Mouse (Mus musculus): ENCODE measurements around the gene Gm11444.

The Gm11444 gene

DNA sequence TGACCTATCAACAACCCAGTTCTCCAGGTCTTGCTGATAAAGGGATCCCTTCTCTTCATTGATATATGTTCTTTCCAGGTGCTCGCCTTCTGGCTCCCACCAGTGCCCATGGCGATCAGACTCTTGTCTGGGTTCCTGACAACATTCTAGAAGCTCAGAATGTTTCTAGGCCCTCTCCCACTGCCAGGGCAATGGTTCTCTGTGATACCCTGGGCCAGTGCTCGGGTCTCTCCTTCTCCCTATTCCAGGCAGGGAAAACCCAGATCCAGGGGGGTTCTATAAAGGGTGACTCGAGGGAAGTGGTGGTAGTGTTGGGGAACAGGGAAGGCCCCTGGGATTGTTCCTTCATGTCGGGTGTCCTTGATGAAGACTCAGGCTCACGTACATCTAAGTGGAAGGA is at the start of gene Gm11444:
TSS of gene Gm11444 (minus strand) at position 101 of the 400 bp plus-strand sequence.
- no peak for DNase-seq (ENCODE audit: low spot score)

DNA sequence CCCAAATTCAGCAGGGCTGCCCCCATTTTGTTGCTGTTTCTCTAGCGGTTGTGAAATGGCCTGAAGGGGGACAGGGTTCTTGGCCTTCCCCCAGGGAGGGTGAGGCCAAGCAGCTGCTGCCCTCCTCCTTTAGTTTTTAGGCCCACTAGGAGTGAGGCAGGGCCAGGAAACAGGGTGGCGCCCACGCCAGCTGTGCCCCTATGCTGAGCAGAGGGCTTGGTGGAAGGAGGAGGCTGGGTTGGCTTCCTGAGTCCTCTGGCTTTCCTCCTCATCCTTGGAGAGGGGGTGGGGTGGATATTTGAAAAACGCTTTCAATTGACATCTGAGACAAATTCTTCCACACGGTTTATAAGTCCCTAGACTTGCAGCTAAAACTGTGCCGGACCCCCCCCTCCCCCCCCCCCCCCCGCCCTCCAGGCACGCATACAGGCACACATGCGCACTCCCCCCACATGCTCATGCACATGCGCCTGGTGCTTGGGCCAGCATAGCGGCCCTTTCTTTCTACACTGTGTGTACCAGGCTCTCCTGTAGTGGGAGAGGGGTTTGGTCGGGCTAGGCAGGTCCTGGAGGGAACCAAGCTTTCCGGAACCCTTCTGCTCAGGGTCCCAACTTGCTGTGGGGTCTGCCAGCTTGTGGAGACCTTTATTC is 46.3 kb upstream of the Gm11444 start:
- no peak for DNase-seq (ENCODE audit: low spot score)

GRCm38 (mm10) chr11:85894731-85895545 is 44.8 kb upstream of the Gm11444 start:
- peak; percentile 25 for DNase-seq (ENCODE audit: low spot score)

GRCm38 (mm10) chr11:85894136-85894530 is 44.0 kb upstream of the Gm11444 start:
- no peak for DNase-seq (ENCODE audit: low spot score)

DNA sequence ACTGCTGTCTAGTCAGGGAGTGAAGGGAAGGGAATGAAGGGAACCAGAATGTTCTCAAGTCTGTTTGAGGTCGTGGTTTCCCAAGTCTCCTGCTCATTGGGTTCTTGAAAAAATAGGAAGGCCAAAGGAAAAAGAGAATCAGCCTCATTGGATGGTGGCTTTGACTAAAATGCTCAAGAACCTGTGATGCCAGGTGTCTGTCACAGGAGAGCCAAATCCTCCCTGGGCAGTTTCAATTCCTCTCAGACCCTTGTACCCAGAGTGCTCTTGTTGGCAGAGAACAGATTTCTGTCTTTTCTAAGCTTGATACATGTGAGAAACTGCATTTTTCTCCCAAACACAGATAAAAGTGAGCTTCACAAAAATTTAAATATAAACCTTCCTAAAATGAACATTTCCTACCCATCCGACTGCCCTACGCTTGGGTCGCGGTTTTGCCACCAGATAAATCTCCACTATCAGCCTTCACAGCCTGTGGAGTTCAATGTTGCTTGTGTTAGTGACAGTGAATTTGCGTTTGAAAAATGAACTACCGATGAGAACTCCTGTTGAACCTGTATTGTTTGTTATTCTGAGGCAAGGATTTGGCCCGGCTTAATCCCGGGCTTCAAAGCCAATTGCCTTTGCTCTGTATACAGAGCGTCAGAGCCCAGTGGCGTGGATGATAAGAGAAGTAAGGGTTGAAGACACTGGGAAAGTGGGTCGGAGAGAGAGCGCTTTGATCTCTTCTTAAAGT is 43.4 kb upstream of the Gm11444 start:
- no peak for DNase-seq (ENCODE audit: low spot score)

DNA sequence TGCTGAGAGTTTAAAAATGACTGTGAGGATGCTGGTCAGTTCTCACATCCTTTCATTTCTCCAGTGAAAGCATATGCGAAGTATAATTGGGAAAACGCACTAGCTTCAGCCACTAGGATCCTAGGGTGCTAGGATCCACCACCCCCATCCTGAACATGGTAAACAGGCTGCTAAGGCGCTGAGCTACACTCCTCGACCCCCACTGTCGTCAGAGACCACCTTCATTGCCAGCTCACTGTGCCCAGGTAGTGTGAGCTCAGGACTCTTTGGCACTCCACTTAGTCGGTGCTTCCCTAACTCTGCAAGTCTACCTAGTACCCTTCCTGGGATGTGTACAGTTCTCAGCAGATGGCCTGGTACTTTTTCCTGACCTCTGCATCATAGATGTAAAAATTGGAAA is 42.6 kb upstream of the Gm11444 start:
- DNase-seq (ENCODE audit: low spot score), result no peak

DNA sequence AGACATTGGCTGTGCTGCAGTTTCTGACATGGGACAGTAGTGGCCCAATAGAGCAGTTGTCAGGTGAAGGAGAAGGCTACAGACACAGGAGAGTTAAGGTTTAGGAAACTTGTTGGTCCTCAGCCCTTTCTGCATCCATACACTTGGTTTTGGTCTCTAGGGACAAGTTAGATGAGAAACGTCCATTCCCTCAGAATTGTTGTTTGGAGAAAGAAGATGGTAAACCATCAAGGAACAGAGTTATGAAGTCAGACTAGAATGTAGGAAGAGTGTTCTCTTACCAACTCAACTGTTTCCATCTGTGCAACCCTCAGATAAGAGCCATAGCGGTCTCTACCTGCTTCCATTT is 41.5 kb upstream of the Gm11444 start:
- DNase-seq (ENCODE audit: low spot score), result no peak

GRCm38 (mm10) chr11:85891010-85891691 is 41.0 kb upstream of the Gm11444 start:
- no peak for DNase-seq (ENCODE audit: low spot score)

DNA sequence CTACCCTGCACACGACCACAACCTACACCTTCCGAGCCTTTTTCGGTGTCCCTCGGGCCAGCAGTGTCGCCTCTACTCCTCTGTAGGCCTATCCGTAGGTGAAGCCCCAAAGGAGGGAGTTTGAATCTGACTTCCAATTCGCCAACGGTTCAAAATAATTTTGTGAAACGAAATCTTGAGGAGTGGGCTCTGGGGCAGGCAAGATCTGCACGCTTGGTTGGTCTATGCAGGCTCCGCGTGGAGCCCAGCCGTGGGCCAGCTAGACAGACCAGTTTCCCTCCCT is 40.4 kb upstream of the Gm11444 start:
- no peak for DNase-seq (ENCODE audit: low spot score)

DNA sequence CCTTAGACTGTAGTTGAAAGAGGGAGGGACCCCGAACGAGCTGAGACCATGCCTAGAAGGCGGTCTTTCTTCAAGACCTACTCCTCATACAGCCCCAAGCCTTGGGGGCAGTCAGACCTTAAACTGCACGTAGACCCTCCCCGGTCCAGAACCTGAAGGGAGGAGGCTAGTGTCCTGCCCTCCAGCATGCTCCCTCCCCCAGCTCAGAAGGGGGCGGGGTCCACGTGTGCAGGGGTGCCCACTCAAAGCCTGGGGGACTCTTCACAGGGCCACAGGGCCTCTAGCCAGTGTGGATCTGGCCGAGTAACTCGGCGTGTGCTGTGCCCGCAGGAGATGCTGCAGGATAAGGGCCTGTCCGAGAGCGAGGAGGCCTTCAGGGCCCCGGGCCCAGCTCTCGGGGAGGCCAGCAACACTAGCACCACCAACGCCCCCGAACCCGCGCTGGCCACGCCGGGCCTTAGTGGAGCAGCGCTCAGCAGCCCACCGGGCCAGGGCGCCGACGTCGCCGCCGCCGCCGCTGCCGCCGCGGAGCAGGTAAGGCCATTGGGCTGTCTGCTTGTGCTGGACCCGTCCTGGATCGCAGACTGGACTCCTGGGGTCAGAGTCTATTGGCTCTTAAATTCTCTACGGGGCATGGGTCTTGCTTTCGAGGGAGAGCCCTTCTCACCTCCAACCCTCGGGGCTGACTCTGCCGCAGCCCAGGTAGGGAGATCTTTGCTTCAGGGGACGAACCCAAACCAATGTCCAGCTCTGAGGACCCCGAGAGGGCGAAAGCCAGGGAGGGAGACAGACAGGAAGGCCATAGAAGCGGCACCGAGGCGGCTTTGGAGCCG is 39.8 kb upstream of the Gm11444 start:
- no peak for DNase-seq (ENCODE audit: low spot score)

DNA sequence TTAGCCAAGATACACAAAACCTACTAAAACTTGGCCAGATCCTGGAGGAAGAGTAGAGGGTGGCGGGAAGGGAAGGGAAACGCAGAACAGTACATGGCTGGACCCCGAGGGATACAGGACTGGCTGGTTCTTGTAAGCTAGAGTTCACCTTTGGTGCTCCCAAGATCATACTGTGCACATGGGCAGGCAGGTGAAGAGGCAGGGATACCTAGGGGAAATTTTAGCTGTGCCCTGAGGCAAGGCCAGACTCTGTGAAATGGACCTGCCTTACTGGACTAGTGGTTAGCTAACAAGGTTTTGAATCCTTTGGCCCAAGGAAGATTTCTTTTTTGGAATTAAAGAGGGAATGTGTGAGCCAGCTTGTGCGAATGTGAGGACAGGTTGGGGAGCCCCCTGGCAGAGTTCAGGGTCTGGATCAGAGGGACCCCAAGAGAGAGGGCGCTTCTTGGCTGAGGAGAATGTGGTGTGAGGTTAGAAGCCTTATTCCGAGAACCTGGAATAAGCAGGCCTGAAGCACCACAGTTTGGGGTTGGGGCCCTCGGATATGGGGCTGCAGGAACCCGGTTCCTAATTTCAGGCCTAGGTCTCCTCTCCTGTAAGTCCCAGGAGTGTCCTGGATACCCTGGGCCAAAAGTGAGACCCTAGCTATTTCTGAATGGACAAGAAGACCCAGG is 39.1 kb upstream of the Gm11444 start:
- no peak for DNase-seq (ENCODE audit: low spot score)

- no peak for DNase-seq (ENCODE audit: low spot score)
These were observed 38.4 kb upstream of the Gm11444 start for GRCm38 (mm10) chr11:85888451-85888961.

DNA sequence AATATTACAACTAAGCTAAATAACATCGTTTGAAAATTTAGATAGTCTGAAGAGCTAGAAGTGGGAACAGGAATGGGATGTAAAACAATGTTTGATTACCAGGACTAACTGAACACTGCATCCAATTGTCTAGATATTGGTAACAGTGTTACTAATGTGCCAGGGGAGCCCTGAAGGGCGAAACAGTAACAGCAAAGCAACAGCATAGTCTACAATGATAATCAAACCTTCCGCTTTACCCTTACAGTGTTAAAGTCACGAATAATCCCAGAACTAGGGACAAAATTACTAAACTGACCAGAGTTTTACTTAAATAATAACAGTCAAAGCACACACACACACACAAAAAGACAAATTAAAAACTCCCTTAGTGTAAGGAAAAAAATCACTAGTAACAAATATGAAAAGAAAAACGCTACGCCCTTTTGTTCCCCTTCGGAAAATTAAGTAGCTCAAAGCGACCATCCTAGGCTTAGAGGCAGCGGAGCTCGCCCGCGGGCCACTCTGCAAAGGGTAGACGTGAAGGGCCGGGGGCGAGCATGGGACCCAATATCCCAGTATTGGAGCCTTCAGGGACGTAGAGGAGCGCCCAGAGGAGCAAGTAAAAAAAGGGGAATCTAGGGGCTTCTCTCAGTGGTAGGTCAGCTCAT is 37.8 kb upstream of the Gm11444 start:
- DNase-seq (ENCODE audit: low spot score), result no peak

- no peak for DNase-seq (ENCODE audit: low spot score)
These were observed 37.1 kb upstream of the Gm11444 start for GRCm38 (mm10) chr11:85887273-85887672.

DNA sequence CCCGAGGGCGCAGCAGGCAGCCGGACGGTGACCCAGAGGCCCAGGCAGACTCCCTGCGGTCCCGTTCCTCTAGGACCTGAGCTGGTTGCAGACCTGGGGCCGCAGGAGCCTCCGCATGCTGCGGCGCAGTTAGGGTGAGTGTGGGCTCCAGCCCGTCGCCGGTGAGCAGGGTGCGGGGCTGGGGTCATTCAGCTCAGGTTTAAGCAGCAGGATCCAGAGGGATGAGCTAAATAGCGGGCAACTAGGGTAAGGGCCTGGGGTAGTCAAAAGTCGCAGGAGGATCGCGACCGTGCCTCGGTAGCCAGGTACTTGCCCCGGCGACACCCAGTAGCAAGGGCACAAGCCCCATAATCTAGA is 36.3 kb upstream of the Gm11444 start:
- DNase-seq (ENCODE audit: low spot score), result no peak

DNA sequence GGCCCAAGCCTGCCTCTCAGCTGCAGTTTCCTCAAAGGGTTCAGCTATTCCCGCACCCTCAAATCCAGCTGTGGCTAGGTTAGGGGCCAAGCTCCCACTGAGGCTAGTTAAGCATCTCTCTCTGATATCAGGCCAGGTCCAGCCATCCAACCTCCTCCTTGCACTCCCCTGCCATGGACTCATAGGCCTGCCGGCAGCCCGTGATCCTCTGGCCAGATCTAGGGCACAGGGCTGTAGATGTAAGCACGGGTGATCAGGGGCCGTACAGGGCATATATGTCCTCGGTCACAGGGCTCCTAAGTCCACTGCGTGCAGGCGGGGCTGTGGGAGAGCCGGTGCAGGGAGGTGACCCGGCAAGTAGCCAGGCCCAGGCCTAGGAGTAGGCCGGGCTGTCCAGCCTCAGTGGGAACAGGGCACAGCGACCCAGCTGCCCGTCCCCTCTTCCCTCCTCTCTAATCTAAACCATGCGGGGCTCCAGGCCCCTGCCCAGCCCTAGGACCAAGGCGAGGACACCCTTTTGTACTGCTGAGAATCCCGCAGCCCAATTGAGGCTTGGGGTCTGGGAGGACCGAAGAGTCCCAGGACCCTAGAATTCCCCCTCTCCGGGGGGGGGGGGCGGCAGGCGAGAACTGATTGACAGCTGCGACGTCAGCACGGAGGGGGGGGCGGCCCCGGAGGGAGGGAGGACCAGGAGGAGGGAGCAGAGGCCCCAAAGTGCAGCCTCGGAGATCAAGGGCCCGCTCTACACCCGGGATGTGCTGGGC is 35.7 kb upstream of the Gm11444 start, which contains the start of gene Tbx4:
TSS of gene Tbx4 (plus strand) at position 758 of the 764 bp plus-strand sequence.
- DNase-seq (ENCODE audit: low spot score), result no peak

GRCm38 (mm10) chr11:85884498-85884897 is 34.4 kb upstream of the Gm11444 start:
- no peak for DNase-seq (ENCODE audit: low spot score)

- no peak for DNase-seq (ENCODE audit: low spot score)
These were observed 26.1 kb upstream of the Gm11444 start for GRCm38 (mm10) chr11:85876059-85876788.

DNA sequence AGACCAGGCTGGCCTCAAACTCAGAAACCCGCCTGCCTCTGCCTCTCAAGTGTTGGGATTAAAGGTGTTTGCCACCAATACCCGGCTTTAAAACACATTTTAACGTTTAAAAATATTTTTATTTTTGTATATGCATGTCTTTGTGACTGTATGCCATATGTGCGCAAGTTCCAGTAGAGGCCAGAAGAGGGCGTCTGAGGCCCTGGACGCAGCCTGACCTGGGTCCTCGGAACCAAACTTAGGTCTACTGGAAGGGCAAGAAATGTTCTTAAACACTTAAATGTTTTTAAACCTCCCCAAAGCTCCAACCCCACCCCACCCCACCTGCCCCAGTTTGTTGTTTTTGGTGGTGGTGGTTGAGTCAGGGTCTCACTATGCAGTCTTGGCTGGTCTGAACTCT is 14.2 kb upstream of the Gm11444 start:
- no peak for DNase-seq (ENCODE audit: low spot score)
